Mouse (Mus musculus): ENCODE data around the gene Tbx1.

- no peak for TF ChIP-seq EP300 (optimal IDR thresholded peaks at IDR 0.05)
- no peak for TF ChIP-seq CTCF (IDR thresholded peaks at IDR 0.05; ENCODE audit: low read depth)
Observed at GRCm38 (mm10) chr16:18636804-18637203, 46.3 kb upstream of the Tbx1 start.

All from stomach, postnatal 0 days (tissue).